Mouse (Mus musculus) adrenal gland, postnatal 25 days (tissue): ENCODE data around the gene Dguok. TPM values are rescaled to one million over a fixed set of nuclear protein-coding genes. Genes with fewer than 3 reads are reported as not detected.

Experiments
- DNase-seq: peaks from one replicate; pipeline ENCODE4 v3.0.0; 2021; ENCODE audit warnings: mixed read lengths
- total RNA-seq: library from RNA; stranded (reverse); gene quantifications from 2 replicates; pipeline ENCODE4 v1.2.3, GENCODE M21; 2021

The Dguok gene
- total RNA-seq, 1 experiment from 2014 or later = 56.8 TPM

DNA sequence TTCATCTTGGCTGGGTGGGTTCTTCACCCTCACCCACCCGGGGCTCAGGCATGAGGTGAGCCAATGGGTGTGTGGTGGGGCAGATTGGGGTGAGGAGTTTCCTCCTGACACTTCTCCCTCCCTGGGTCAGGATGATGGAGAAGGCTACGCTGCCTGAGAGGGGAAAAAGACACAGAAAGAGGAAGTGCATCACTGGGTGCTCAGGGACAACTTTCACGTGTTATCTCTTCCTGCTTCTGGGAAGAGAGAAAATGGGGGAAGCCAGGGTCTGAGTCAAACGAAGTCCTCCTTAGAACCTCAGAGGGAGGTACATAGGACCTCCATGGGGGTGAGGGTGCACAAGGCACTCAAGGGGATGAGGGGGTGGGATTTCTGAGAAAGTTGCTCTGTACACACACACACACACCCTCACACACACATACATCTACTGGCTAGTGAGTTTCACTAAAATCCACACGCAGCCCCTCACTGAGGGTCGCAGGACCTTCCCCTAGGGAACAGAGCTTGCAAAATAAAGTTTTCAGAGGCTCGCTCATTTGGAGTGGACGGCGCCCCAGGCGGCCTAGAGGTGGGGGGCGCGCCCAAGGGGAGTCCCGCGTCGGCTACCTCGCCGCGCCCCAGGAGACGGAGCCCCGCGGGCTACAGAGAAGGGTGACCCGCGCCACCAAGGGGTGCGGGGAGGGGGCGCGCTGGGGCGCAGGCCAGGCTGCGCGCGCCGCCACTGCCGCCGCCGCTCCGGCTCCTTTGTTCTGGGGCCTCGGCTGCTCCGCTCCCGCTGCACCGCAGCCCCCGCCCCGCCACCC is 51.2 kb downstream of the Dguok start:
- DNase-seq = no peak

DNA sequence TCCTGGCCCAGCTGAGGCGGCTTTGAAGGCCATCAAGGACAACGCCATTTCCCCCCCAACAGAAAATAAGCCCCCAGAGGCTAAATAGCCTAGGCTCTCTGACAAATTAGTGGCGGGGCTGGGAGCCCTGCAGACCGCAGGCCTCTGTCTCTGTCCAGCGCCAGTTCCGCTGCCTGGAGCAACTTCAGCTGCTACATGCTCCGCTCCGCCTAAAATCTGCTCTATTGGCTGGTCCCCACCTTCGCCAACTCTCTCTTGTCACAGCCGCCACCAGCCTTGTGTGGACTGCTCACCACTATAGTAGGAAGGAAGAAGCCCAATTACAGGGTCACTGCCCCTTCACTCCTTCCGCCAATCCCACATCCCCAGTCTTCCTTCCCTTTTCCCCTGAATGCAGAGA is 53.1 kb downstream of the Dguok start:
- no peak for DNase-seq

DNA sequence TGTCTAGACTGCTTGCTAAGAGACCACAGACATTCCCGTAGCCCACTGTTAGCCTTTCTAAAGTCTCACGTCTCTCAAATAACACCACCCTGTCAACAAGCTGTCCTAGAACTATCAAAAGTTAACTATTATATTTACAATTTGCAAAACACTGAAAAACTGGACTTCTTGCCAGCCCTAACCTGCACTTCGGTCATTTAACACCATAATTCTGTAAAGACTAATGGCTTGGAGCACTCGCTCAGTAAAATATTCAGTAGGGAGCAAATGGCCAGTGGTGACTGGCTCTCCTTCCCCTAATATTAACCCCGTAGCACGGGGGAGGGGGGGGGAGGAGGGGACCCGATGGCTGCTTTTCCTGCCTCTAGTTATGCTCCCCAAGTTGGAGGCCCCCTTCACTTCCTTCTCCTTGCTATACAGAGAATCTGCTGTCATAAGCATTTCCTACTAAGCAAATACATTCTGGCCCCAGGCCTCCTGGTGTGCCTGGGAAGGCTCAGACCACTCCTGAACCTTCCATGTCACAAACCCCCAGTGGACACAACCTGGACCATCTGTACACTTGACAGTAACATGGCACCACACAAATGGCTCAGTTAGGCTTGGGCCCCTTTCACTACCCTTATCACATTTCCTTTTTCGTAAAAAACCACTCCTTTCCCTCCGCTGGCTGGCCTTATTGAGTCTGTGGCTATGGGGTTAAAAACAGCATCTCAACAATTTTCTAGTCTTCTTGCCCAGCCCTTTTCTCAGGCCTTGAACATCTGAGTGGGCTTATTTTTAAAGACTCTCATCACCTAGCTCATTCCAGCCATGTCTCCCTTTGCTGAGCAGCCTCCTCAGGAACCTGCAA is 56.1 kb downstream of the Dguok start:
- DNase-seq = no peak

DNA sequence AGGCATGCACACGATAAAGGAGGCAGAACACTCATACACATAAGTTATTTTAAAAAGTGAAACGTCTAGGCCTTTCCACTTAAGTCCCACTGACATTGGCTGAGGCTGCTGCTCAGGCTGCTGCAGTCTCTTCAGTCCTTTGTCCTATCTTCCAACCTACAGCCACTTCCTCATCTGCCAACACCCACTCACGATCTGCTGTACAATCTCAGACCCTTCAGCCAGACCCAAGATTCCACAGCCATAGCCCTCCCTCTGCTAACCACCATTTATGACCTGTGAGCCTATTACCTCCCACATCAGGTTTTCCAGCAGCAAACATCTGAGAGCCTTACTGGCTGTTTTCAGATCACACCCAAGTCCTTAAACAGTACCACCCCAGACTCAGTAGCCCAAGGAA is 57.3 kb downstream of the Dguok start:
- no peak for DNase-seq

DNA sequence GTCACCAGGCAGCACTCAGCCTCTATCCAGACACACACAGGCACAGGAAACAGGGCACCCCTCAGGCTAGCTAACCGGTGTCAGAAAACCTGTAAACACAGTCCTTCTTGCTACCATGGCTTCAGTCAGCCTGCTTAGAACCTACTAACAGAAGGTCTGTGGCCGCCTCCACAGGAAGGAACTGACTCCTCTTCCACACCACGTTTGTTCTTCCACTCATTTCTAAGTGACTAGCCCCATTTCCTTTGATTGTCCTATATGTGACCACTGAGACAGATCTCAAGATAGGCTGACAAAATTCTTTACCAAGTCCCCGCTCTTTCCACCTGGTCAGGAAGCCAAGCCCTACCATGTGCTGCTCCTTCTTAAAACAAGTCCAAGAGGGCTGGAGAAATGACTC is 57.9 kb downstream of the Dguok start:
- no peak for DNase-seq

DNA sequence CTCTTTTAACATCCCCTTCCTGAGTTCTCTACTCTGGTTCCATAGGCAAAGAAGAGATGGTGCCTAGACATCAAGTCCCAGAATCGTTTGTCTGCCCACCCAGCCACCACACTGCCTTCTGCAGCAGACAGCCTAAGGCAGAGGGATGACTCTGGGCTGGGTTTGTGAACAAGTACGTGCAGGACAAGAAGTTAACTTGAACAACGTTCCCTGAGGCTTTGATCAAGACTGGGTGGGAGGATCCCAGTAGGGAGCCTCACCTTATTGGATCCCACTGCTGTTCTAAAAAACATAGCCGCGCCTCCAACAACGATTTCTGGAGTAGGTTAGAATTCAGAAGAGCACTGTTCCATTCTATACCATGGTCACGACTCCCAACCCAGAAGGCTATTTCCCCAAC is 59.7 kb downstream of the Dguok start:
- no peak for DNase-seq

DNA sequence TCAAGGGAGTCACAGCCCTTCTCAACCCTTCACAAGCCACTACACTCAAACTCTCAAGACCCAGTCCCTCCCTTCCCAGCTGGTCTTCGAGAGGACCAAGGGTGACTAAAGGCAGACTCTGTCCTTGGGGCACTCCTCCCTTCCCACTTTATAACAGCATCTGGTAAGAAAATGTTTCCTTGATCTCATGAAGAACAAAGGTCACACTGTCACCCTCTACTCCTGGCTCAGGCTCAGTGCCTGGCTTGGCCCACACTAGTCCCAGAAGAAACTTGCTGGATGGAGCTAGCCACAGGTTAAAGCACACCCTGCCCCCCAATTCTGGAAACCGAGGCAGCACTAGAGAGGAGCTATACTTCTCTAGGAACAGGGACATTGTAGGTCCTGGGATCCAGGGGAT is 61.0 kb downstream of the Dguok start:
- no peak for DNase-seq

DNA sequence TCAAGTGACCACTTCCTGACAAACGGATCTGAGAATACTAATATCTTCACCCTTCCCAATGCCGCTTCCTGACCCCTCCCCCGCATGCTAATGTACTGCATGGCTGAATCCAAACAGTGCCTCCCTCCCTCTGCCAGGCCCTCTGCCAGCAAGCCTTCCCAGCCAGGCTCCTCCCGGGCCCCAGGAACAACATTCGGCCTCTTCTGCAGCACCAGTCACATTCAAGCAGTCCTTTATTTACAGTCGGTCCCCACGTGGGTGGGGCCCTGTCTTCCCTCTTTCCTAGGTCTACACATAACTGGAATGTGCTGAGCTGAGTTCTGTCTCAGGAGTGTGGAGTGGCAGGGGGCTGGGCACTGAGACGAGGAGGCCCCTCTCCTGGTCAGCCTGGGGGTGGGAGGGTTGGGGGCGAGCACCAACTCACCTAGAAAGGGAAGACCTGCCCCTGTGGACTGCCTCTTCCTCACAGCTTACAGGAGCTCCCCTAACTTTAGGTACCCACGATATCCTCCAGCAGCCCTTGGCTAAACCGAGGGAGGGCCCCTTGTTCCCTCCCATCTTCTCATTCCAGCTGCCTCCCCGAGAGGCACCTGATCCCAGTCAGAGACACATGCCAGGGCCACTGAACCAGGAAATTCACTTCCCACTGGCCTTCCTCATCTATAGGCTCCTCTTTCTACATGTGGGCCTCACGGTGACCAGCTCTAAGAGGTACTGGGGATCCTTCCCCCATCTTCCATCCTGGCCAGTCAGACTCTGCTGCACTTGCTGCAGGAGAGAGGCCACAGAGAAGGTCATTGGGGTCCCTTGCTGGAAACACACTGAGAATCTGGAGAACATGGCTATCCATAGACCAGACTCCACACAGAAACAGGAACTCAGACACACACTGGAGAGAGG is 63.1 kb downstream of the Dguok start:
- peak; percentile 83 for DNase-seq

DNA sequence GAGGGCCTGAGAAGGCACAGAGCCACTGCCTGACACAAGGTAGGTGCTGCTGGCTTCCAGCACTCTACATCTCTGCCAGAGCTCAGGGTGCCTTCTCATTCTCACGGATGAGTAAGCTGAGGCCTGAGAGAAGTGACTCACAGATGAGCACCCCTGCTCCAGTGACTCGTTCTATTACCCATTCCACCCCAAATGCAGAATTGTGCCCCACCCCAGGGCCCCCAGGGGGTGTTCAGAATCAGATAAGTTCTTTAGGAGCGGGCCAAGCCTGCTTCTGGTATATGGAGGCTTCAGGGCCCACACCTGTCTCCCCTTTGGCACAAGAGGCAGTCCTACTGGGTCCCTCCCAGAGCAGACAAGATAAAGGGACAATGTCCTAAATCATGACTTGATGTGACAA is 64.1 kb downstream of the Dguok start:
- DNase-seq = peak; percentile 45

DNA sequence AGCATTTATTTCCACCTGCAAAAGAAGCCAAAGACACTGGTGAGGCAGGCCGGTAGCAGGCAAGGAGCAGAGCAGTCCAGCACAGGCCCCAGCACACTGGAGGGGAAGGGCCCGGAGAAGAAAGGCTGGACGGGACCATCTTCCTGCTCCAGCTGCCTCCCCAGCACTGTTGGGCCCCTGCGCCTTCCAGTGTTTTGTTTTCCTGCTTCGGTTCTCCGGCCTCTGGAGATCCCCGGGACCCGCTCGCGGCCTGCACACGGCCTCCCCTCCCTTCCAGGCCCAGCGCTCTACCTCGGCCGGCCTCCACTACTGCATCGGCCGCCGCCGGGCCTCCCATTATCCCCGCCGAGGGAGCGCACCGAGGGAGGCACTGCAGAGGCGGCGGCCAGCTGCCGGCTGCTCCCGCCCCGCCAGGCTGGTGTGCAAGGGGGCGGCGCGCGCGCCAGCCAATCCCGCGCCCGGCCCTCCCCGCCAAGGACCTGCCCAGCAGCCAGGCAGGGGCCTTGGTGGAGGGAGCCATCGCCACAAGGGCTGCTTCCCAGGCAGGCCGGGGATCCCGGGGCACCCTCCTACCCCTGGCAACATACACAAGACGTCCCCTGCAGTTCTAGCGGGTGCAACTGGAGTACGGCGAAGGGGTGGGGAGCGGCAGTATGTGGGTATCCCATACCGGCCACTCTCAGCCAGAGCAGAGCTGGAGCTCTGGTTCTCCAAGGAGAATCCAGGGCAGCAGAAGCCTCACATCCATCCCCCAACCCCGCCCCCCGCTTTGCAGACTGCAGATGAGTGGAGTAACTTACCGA is 65.3 kb downstream of the Dguok start:
- DNase-seq = peak; percentile 95

DNA sequence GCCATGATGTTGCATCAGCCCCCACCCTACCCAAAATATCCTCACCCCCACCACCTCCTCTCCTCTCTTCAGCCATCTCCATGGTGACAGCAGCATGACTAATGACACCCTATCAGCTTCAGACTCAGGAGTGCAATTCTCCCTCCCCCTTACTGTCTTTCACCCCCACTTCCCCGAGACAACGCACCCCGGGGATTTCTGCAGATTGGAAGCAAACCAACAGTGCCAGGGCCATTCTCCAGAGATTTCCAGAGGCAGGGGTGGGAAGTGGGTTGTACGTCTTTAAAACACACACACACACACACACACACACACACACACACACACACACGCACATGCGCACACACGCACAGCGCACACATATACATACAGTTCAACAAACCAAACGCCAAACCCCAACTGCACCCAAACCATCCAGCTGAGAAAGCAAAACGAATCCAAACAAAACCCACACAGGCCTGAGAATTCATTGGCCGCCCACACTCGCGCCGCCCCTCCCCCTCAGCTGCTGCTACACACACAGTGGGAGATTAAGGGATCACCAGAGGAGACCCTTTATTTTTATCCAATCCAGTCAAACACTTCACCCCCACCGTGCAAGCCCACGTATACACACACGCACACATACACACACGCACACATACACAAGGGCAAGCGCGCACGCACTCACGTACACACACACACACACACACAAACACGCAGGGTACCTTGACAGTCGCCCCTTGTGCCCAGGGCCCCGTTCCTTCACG is 66.1 kb downstream of the Dguok start:
- DNase-seq = peak; percentile 75

DNA sequence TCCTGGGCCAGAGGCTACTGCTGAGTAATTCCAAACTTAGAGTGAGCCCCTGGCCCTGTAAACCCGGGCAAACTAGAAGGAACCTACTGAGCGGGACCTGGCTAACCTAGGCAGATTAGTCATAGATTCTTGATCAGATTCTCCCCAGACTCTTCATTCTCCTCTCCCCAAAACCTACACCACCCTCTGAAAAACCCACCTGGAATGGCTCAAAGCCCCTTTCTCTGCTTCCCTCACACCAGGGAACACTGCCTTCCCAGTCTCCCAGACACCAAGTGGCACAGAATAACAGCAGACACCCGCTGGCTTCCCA is 66.6 kb downstream of the Dguok start:
- DNase-seq = no peak

DNA sequence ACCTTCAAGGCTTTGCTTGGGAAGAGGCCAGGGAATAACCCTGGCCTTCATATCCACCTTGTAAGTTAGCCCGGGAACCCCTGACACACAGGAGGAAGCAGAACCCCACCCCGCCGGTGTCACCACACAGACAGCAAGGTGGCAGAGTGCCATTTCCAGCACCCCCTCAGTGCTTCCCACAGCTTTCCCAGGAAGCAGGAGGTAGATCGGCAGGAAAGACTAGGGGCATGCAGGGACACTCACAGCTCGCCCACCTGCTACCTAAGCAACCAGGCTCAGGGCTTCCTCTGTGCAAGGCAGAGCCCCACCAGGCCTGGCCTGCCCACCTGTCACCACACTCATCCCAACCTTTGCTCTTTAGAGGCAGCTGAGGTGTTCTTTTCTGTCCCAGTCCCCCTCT is 67.0 kb downstream of the Dguok start:
- peak; percentile 37 for DNase-seq

DNA sequence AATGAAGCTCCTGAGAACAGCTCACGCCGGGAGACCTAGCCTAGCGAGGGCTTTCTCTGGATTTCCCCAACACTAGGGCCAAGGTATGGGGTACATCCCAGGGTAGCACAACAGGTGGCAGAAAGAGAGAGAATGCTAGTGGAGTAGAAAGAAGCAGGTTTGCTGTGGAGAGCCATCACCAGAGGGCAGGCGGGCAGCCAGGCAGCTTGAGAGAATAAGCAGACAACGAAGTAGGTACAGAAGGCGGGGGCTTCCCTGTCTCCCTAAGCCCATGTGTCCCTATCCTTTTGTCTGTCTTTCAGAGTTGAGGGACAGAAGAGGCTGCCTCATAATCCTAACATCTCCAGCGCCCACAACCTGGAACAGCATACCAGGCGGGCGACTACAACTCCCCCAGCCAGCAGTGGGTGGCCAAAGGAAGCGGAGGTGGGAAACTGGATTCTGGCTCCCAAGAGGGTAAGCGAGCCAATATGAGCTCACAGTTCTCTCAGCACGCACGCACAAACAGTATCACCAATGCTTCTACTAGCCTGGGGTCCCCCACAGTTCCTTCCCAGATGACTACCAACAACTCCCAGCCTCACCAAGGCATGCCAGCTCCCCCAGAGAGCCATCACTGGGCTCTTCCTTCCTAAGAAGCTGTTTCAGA is 67.5 kb downstream of the Dguok start:
- DNase-seq = no peak

DNA sequence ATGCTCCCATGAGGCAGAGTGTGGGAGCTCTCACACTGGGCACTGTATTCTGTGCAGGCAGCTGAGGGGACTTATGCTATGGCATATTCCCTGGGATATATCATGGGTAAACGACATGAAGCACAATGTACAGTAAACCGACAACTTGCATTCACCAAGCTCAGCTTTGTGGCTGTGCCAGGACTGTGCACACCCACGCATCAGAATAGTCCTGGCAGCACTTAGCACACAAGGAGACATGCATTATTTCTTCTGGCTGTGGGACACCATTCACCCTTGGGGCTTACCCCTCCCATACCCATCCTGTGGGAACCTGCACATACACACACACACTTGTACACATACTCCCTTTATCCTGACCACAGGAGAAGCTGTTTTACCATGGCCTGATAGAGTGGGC is 68.2 kb downstream of the Dguok start:
- no peak for DNase-seq

DNA sequence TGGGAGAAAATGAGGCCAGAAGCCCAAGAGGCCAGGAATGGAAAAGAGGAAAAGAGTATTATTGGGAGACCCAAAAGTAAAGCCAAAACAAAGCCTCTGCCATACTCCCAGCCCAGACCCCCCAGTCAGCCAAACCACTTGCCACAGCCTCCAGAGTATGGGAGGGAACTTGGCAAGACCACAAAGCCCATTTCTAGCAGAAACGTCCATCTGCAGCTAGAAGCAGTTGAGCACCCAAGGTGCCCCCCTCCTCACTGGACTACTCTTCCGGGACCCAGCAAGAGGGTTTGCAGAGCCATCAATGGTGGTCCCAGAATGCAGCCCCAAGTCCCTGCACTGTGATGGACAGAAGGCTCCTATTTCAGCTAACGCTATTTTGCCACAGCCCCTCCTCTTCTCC is 69.0 kb downstream of the Dguok start:
- no peak for DNase-seq

DNA sequence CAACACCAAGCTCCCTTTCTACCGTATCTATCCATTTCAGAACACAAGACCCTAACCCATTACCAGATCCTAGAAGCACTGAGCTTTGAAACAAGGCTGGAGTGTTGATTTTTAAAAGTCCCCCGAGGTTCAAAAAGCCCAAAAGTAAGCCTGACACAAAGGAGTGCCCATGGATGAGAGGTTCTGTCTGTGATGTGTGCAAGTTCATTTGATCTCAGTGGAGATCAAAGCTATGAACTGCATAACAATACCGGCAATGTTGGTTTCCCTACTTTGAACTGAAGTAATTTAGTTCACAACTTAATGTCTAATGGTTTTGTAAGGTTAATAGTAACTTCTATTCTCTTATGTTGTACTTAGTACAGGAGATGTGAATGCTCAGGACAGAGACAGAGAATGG is 69.5 kb downstream of the Dguok start:
- DNase-seq = no peak

DNA sequence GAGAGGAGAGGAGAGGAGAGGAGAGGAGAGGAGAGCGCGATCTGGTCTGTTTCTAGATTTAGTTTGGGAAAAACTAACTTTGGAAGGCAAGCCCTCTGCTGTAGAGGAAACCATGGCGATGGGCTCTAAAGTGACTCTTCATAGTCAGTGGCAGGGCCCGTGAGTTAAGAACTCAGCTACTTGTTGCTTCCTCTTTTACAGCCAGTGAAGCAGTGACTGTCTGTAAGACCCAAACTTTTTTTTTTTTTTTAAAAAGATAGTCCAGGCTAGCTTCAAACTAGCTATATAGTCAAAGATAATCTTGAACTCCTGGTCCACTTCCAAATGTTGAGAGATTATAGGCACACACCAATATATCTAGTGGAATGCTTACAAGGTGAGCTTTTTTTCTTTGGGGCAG is 70.2 kb downstream of the Dguok start:
- no peak for DNase-seq

DNA sequence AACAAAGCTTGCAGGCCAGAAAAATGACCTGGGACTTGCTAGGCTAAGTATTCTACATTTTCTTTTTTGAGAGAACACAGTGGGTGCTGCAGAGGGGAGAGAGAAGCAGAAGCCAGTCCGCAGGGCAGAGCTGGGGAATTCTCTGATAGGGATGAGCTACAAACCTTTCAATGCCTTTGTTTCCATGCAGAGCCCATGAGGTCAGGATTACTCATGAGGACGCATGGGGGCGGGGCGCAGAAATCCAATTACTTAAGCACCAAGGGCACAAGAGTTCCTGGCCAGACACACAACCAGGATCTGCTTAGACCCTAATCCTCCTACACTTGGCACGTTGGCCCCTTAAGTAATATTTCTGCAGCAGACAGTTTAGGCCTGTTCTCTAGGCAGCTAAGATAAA is 71.6 kb downstream of the Dguok start:
- peak; percentile 82 for DNase-seq

DNA sequence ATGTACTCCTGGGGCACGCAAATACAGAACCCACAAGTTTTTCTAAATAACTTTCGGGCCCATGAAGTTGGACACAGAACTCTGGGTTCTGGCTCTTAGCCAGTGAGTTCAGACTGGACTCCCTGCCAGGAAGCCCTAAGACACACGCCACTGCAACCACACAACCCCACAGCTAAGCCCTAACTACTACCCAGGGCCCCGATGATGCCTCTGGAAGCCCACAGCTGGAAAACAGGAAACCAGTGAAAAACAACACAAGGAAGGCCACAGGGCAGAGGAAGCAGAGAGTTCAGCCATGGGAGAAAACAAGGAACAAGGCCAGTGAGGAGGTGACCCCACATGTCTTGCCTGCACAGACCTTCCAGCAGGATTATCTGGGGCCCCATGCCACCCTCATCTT is 73.2 kb downstream of the Dguok start:
- DNase-seq = no peak

DNA sequence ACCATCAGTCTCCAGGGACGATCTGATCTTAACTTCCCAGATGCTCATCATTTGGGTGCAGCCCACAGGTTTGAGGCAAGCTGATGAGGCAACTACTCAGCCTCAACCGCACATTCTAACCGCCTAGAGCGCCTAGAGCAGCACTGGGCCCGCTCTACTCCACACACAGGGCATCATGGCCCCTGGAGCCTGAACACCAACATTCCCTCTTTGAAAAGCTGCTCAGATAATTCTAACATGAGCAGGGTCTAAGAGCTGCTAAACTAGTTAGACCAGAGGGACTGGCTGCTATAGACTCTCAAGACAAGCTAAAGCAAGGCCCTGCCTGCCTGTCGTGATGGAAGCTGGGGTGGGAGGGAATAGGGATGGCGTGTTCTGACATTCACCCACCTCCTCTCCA is 73.8 kb downstream of the Dguok start:
- no peak for DNase-seq
